Mouse (Mus musculus): ENCODE data around the gene Txlna. TPM values are rescaled to one million over a fixed set of nuclear protein-coding genes. Genes with fewer than 3 reads are reported as not detected.
A peak's percentile ranks its signal among the peaks of the same experiment; 100 is the strongest.

Gene Txlna
- total RNA-seq, 2 experiments from 2014 or later: 22.8 to 24.4 TPM

GRCm38 (mm10) chr4:129625029-129625370 is 15.9 kb downstream of the Txlna start:
- peak; percentile 59 to 67 for DNase-seq

- DNase-seq: peak; percentile 86 to 95
Measured at GRCm38 (mm10) chr4:129624281-129625028, 16.4 kb downstream of the Txlna start.

DNA sequence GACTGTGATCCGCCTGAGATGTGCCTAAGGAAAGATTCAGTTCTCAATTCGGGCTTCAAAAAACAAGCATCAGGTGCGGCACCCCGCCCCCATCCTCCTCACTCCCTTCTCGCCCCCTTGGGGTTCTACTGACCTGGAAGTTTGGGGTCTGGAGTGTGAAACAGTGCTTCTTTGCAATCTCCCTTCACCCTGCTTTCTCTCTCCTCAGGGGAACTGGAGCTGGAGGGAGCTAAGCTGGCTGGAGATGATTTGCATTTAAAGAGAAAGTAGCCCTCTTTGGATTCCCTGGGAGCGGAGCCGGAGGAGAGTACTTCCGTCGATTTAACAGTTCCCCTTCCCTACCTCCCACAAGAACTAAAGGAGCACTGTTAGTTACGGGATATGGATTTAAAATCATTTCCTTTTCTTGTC is 17.2 kb downstream of the Txlna start, which contains the start of gene Ccdc28b:
Gene Ccdc28b (minus strand): TSS at position 267 of the 411 bp plus-strand sequence.
- DNase-seq: peak; percentile 79

- no peak for DNase-seq
Measured at GRCm38 (mm10) chr4:129622803-129623535, 17.9 kb downstream of the Txlna start.

DNA sequence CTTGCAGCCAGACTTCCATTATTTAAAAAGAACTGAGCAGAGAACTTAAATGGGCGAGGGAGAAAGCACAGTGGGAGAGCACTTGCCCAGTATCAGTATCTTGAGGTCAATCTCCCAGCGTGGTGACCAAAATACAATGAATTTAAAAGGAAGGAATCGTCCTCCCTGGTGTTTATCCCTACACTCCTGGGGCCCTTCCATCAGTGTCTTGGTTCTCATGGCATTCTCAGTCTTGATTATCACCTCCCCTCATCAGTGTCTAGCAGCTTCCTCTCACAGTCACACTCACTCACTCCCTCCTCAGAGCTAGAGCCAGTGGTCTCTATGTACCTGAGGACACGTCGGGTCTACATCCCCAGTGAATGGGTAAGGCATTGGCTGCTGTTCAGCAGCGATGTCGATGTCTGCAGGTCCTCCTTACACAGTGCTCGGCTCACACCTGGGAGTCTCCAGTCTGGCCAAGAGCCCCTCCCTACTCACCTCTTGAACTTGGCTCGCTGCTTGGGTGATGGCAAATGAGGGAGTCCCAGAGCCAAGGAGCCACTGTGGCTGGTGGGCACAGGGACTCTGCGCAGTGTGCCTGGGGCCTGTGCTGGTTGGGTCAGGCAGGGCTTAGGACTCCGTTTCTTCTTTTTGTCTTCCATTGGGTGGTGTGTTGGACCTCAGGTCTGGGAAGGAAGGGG is 18.6 kb downstream of the Txlna start:
- DNase-seq: no peak

DNA sequence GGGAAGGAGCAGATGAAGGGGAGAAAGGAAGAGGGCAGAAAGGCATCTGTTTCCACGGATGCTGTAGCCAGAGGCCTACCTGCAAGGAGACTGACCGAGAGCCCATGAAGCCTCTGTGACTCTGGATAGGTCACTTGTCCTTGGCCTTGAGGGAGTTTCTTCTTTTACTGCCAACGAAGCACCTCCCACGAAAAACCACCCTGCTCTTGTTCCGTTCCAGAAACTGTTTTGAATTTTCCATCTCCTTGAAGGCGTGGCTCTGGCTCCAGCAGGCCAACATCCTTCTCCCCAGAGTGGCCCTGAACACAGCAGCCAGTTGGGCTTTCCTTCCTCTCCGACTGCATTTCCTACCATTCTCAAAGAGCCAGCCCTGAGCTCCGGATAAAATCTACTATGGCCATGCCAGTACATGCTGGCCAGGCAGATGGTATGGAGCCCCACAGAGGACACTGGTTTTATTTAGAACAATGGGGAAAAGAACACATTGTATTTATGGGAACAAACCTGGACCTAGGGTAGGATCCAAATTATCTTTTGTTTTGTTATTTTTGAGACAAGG is 19.5 kb downstream of the Txlna start:
- DNase-seq: peak; percentile 72 to 87

DNA sequence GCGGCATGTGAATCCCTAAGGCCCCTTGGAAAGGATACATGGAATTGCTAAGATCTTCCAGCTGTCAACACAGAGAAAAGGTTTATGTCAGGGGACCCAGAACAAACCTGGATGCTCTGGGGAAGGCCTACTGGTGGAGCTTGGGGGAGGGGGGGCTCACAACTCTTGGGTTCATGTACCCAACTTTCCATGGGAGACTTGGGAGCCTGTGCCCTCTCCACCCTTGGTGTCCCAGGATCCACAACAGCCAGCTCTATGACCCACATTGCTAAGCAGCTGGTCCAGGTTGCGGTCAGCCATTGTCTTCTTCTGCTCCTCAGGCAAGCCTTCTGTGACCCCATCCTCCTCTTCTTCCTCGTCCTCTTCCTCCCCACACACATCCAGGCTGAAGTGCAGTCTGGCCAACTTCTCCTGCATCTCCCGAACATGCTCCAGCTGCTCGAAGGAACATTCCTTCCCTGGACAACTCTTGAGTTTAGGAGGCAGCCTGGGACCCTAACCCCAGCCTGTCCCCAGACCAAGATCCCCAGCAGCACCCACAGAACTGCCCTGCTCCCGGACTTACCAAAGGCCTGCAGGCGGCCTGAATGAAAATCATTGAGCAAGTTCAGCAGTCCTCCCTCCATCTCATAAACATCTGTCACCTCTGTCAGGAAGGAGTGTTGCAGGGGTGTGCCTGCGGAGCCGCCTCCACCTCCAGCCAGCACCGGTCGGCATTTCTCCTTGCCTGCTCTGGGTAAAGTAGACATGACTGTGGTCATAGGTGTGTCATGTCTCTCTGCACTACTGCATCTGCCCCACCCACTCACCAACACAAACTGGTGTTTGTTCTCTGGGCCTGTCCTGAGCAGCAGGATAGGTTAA is 20.2 kb downstream of the Txlna start:
- DNase-seq: peak in 1 of 2 experiments; percentile 28

DNA sequence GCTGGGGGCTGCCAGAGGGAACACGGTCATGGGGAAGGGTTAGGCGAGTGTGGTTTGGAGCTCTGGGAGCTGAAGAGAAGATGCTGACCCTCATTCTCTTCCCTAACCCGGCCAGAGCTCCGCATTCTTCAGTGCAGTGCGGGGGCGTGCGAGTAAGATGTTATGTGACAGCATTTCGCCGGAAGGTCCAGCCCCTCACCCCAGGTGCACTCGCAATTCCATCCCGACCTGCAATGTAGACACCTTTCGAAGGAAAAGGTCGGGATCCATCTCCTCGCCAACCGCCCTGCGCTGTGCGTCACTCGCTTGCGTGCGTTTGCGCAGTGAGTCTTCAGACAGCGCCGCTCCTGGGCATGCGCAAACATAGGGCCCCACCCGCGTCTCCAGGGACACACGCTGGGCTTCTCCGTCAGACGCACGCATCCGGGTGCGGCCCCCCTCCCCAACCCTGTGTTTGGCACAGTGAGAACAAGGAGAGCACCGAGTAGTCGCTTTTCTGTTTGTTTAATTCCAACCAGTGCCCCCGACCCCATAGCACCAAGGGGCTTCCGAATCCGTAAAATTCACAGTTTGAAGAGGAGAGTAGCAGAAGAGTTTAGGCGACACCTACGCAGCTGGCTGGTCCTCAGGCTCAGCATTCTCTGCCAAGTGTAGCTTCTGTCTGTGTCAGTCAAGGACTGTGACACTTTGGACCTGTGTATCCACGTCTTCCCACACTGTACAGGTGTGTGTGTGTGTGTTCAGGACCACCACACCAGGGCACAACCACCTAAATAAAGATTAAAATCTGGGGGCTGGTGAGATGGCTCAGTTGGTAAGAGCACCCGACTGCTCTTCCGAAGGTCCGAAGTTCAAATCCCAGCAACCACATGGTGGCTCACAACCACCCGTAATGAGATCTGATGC is 21.8 kb downstream of the Txlna start, which contains the start of gene Iqcc:
Gene Iqcc (minus strand): TSS at position 314 of the 906 bp plus-strand sequence.
- peak; percentile 97 to 98 for DNase-seq

- no peak for DNase-seq
Measured at GRCm38 (mm10) chr4:129618031-129618430, 22.8 kb downstream of the Txlna start.

DNA sequence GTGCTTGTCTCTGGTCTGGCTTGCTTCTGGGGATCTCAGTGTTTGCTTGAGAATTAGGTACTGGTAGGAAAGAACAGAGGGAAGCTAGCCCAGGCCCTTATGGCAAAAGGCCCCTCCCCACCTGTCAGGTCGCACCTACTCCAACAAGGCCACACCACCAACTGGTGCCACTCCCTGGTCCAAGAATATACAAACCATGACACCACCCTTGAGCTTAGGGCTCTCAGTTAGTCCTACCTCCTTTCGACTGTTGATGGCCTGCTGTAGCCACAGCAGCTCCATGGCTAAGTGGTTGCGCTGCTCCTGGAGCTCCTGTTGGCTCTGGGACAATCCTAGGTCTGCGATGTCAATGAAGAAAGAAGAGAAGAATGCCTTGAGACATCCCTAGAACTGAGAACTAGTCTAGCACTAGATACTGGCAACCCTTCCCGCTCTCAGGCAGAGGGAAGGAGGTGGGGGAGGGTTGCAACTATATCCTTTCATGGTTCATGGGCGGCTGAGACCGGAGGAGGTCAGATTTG is 23.7 kb downstream of the Txlna start:
- no peak for DNase-seq

GRCm38 (mm10) chr4:129616631-129617030 is 24.2 kb downstream of the Txlna start:
- DNase-seq: no peak

DNA sequence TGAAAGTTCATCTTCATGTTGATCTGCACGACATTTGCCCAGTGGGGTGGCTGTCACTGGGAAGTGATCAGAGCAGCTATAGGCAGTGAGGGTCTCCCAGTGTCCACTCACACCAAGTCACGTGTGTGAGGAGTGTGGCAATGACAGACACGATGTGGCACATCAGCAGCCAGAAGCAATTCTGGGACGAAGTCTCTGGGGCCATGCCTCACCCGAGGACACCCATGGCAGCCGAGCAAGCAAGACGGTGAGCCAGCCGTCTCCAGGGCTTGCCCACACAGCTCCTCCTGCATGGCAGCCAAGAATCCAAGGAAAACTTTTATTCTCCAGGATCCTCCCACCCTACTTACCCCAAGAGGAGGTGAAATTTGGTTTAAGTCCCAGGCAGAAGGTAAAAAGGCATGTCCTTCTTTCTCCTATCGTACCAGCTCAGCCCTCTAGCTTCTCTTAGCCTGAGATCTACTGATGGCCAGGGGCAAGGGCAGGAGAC is 25.0 kb downstream of the Txlna start:
- no peak for DNase-seq

- DNase-seq: peak; percentile 56 to 68
Measured at GRCm38 (mm10) chr4:129614093-129614492, 26.8 kb downstream of the Txlna start, which contains the start of gene Dcdc2b. Gene Dcdc2b (minus strand): TSS chr4:129614257.

GRCm38 (mm10) chr4:129610472-129610871 is 30.4 kb downstream of the Txlna start:
- no peak for DNase-seq

DNA sequence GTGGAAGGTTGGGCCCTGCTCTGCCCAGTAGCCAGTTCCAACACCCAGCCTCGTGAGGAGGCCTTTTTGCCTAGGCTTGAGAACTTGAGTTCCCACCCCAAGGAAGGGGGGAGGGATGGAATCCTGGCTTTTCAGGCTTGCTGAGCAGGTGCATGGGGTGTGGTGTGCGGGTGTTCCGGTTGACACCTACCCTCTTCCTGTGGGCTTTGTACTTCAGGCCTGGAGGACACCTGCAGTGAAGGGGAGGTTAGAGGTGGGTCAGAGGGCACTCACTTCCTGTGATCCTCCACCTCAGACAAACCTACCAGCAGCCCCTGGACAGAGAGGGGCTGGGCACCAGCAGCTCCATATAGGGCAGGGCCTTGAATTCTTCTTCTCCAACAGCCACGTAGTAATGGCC is 30.8 kb downstream of the Txlna start:
- DNase-seq: no peak

DNA sequence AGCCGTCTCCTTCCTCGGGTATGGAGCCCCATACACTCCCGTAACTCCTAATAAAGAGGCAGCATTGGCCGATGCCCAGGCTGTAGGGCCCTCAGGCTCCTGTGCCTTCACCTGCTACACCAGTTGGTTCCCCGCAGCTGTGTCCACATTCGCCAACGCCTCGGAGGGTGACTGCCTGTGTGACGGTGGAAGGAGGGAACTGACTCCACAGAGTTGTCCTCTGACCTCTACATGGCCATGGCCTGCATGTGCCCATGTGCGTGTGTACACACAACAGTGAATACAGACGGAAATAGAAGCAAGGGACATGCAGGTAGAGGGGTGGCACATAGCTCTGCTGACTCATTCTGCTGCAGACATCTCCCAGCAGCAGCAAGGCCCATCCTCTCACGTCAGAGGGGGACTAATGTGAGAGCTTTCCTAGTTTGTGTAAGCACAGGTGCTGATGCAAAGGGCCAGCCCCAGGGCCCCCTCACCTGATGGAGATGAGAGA is 31.7 kb downstream of the Txlna start:
- DNase-seq: no peak

DNA sequence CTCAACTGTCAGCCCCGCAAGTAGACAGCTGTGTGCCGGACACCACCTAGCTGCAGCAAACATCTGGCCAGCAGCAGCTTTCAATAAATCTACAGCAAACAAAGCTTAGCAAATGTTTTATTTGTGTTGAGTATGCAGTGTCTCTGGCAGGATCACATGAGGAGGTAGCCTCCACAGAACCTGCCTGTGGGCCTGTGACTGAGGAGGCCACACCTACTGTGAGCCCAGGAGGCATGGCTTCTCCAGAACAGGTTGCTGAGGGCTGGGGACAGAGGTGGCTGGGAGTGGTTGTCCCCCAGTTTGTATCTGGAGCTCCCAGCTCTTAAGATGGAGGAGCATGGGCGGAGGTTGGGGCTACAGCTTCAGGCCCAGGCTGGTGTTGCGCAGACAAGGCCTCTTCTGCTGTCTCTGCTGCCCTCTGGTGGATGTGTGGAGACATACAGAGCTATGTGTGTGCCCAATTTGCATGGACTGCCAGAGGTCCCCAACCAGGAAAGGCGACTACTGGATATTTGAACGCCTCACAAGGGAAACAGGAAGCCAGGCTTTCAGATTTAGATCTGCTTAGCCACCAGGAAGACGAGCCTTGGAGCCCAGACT is 32.3 kb downstream of the Txlna start:
- peak; percentile 87 to 90 for DNase-seq

- peak; percentile 89 to 91 for DNase-seq
Measured at GRCm38 (mm10) chr4:129600233-129601158, 40.4 kb downstream of the Txlna start, which contains the start of the genes Eif3i and Tmem234. Gene Eif3i (minus strand): TSS chr4:129600648. Gene Tmem234 (plus strand): TSS chr4:129600668.
